Mouse (Mus musculus) heart, embryonic 12.5 days (tissue): ENCODE results near the gene Sfxn3. TPM values are rescaled to one million over a fixed set of nuclear protein-coding genes. Genes with fewer than 3 reads are reported as not detected.
A peak's percentile ranks its signal among the peaks of the same experiment; 100 is the strongest.

Experiments used
- ATAC-seq: fragments of 200-750 bp; cut with Nextera tagmentation; 2 replicates; pipeline ENCODE4 v1.8.0; 2017; ENCODE audit warnings: moderate TSS enrichment, moderate library complexity; ENCODE audit not compliant: insufficient number of reproducible peaks, low FRiP score
- H3K27ac ChIP-seq: fragments of 300-500 bp; sonication (generic); 2 replicates; pipeline ENCODE4 v1.5.1; 2016; ENCODE audit warnings: mild to moderate bottlenecking, moderate library complexity; ENCODE audit not compliant: poor library complexity, severe bottlenecking
- H3K27me3 ChIP-seq: fragments of 300-500 bp; sonication (generic); replicated peaks from 2 replicates; pipeline ENCODE4 v1.6.1; 2016; ENCODE audit warnings: mild to moderate bottlenecking, moderate library complexity
- H3K36me3 ChIP-seq: fragments of 300-500 bp; sonication (generic); 2 replicates; pipeline ENCODE4 v1.6.1; 2016; ENCODE audit warnings: mild to moderate bottlenecking, moderate library complexity
- H3K4me1 ChIP-seq: fragments of 300-500 bp; sonication (generic); replicated peaks from 2 replicates; pipeline ENCODE4 v1.6.1; 2016; ENCODE audit warnings: mild to moderate bottlenecking
- H3K4me2 ChIP-seq: fragments of 300-500 bp; sonication (generic); 2 replicates; pipeline ENCODE4 v1.6.1; 2016; ENCODE audit warnings: mild to moderate bottlenecking, moderate library complexity
- H3K4me3 ChIP-seq: fragments of 300-500 bp; sonication (generic); 2 replicates; pipeline ENCODE4 v1.5.1; 2016; ENCODE audit warnings: mild to moderate bottlenecking
- H3K9ac ChIP-seq: fragments of 300-500 bp; sonication (generic); 2 replicates; pipeline ENCODE4 v1.6.1; 2016; ENCODE audit warnings: mild to moderate bottlenecking, moderate library complexity
- H3K9me3 ChIP-seq: fragments of 300-500 bp; sonication (generic); replicated peaks from 2 replicates; pipeline ENCODE4 v1.6.1; 2016; ENCODE audit warnings: mild to moderate bottlenecking, moderate library complexity
- WGBS: fragments of 180-500 bp; shearing (Covaris S2); methylation state at CpG from one replicate; pipeline ENCODE4 v1.1.7; 2016; 5-methylcytosine and 5-hydroxymethylcytosine counted together
- polyA plus RNA-seq: library from polyadenylated mRNA; unstranded; fragments of >200 nt; fragmentation: Nextera tagmentation; extraction: Ambion mirVana; gene quantifications from 2 replicates; pipeline ENCODE4 v1.2.1, GENCODE M21; 2016

Gene Sfxn3
- polyA plus RNA-seq, 1 experiment from 2014 or later, result 20.4 TPM

DNA sequence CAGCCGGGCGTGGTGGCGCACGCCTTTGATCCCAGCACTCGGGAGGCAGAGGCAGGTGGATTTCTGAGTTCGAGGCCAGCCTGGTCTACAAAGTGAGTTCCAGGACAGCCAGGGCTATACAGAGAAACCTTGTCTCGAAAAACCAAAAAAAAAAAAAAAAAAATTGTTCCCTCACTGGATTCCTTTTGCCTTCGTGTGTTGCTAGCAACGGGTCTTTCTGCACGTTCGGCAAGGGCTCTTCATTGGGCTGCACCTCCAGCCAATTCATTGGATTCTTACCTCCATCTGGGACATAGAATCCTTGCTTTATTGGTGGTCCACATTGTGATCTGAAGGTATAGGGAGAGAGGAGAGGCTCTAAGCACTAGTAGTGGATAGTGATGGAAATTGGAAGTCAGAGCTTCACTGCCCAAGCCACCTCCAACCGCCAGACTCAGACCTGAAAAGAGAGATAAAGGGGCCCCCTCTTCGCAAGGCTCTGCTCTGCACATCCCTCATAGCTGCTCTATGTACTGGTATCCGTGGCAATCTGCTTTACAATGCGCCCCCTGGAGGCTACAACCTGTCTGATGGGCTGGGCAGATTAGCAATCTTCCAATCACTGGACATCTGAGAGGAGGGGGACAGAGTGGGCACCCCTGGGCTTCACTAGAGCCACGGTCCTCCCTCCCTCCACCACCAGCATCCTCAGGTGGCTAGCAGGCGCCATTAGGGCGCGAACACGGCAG, 16.4 kb downstream of the Sfxn3 start:
- Histone ChIP-seq H3K36me3 (no peaks in the 10 kb centered on the region), H3K4me2 (0 out of 2 replicates have a peak overlapping the region, but pooled peaks have one; percentile 3), H3K27me3 (peaks cover 52% of the 10 kb centered on the region), H3K4me1 (peaks cover 4% of the 10 kb centered on the region; the same call in 1 of the 2 replicates), H3K9ac (no peak overlapping the region), H3K9me3 (no peaks in the 10 kb centered on the region), H3K4me3 (no peak overlapping the region), H3K27ac (no peak overlapping the region)
- 0 out of 2 replicates have a peak, but pooled peaks have one; percentile 48 for ATAC-seq
- 43% methylated on average over 20 of the region's 20 CpGs for WGBS

GRCm38 (mm10) chr19:45065226-45065625, 17.9 kb downstream of the Sfxn3 start:
- peaks cover 60% of the 10 kb centered on the region for H3K27me3 ChIP-seq
- no peak overlapping the region for H3K27ac ChIP-seq
- H3K36me3 ChIP-seq, result no peaks in the 10 kb centered on the region
- H3K4me1 ChIP-seq, result no peaks in the 10 kb centered on the region
- H3K9me3 ChIP-seq, result no peaks in the 10 kb centered on the region
- no peak for ATAC-seq
- no peak overlapping the region for H3K9ac ChIP-seq
- 5% methylated on average over 21 of the region's 21 CpGs for WGBS
- peak overlapping the region; percentile 2; the same call in 1 of the 2 replicates for H3K4me3 ChIP-seq
- no peak overlapping the region for H3K4me2 ChIP-seq

DNA sequence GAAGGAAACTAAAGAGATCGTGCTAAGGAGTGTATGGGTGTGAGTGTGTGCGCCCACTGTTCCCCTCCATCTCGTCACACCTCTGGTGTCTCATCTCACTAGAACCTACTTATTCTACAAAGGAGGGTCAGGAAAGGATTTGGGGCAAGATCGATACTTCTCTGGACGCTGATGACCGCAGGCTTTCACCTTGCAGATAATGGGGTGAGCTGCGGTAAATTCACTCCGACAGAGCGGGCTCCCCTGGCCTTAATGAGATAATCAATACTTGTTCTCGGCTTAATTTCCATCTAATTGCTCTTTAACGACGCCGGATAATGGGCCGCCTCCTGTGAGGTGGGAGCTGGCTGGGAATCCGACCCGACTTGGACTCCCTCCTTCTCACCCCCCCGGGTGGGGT, 19.9 kb downstream of the Sfxn3 start:
- no peak for ATAC-seq
- Histone ChIP-seq H3K9me3 (no peaks in the 10 kb centered on the region), H3K36me3 (no peaks in the 10 kb centered on the region), H3K9ac (no peak overlapping the region), H3K27ac (no peak overlapping the region), H3K4me1 (no peaks in the 10 kb centered on the region), H3K4me2 (no peak overlapping the region), H3K4me3 (no peak overlapping the region), H3K27me3 (peaks cover 71% of the 10 kb centered on the region)
- 29% methylated on average over 17 of the region's 17 CpGs for WGBS

DNA sequence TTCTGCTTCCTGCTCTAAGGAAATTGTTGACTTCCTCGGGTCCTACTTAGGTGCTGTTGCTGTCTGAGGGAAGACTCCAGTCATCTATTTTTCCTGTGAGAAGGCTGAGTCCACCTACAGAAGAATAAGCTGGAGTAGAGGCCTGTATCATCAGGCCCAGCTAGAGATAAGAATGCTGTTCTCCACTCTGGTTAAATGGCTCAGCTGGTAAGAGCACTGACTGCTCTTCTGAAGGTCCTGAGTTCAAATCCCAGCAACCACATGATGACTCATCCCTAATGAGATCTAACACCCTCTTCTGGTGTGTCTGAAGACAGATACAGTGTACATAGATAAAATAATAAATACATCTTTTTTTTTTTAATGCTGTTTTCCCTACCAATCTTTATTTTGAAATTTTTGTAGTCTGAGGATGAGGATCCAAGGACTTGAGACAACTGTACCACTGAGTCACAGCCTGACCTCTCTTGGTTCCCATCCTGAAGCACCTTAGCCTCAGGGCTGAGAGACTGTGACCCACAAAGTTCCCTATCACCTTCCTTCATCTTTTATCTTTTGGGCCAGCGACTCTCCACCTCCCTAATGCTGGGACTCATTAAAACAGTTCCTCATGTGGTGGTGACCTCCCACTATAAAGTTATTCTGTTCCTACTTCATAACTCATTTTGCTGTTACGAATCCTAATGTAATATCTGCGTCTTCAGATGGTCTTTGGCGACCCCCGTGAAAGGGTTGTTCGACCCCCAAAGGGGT, 20.6 kb downstream of the Sfxn3 start:
- Histone ChIP-seq H3K4me1 (no peaks in the 10 kb centered on the region), H3K4me2 (no peak overlapping the region), H3K36me3 (no peaks in the 10 kb centered on the region), H3K27me3 (peaks cover 71% of the 10 kb centered on the region), H3K9ac (no peak overlapping the region), H3K9me3 (no peaks in the 10 kb centered on the region), H3K4me3 (no peak overlapping the region), H3K27ac (no peak overlapping the region)
- 78% methylated on average over 7 of the region's 7 CpGs for WGBS
- ATAC-seq, result no peak

DNA sequence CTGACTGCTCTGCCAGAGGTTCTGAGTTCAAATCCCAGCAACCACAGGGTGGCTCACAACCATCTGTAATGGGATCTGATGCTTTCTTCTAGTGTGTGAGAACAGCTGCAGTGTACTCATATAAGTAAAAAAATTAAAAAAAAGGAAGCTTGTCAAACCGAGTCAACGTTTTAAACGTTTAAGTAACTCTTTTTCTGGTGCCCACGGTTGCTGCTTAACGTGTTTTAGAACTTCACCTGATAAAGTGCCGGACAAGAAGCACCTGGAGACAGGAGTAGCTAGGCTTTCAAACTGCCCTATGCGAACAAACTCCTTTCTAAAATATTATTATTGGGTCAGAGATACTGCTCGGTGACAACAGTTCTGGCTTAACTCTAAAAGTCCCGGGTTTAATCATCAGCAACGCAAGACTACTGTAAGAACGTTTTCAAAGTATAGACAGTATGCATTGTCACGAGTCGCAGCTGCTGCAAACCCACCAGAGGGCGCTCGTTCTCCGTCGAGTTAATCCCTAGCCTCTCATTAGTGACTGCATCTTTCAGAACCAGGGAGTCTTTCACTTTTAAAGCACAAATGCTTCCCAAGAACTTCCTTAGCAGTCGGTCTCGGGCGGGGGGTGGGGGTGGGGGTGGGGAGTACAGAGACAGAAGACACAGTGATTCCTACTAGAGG, 26.7 kb downstream of the Sfxn3 start:
- no peaks in the 10 kb centered on the region for H3K9me3 ChIP-seq
- H3K4me2 ChIP-seq, result peak overlapping the region; percentile 98
- H3K27ac ChIP-seq, result peak overlapping the region; percentile 85
- no peaks in the 10 kb centered on the region for H3K36me3 ChIP-seq
- peaks cover 50% of the 10 kb centered on the region for H3K27me3 ChIP-seq
- peak overlapping the region; percentile 85 for H3K9ac ChIP-seq
- ATAC-seq, result no peak
- peak overlapping the region; percentile 59 for H3K4me3 ChIP-seq
- WGBS, result 8% methylated on average over 20 of the region's 20 CpGs
- H3K4me1 ChIP-seq, result peaks cover 41% of the 10 kb centered on the region

- peaks cover 51% of the 10 kb centered on the region for H3K27me3 ChIP-seq
- H3K9ac ChIP-seq, result peak within 1 kb of the TSS; percentile 85
- peak within 1 kb of the TSS; percentile 85 for H3K27ac ChIP-seq
- under 1% methylated on average over 45 of the region's 45 CpGs for WGBS
- ATAC-seq, result peak; percentile 90
- no peaks in the 10 kb centered on the region for H3K9me3 ChIP-seq
- H3K4me1 ChIP-seq, result peaks cover 49% of the 10 kb centered on the region
- no peaks in the 10 kb centered on the region for H3K36me3 ChIP-seq
- H3K4me3 ChIP-seq, result peak within 1 kb of the TSS; percentile 59
- H3K4me2 ChIP-seq, result peak within 1 kb of the TSS; percentile 98
Observed at GRCm38 (mm10) chr19:45074580-45075322, 27.4 kb downstream of the Sfxn3 start, which contains the start of gene Kazald1. Gene Kazald1, plus strand, starts transcription at chr19:45075241.

GRCm38 (mm10) chr19:45075323-45076035, 28.2 kb downstream of the Sfxn3 start:
- WGBS, result under 1% methylated on average over 32 of the region's 32 CpGs
- no peaks in the 10 kb centered on the region for H3K36me3 ChIP-seq

DNA sequence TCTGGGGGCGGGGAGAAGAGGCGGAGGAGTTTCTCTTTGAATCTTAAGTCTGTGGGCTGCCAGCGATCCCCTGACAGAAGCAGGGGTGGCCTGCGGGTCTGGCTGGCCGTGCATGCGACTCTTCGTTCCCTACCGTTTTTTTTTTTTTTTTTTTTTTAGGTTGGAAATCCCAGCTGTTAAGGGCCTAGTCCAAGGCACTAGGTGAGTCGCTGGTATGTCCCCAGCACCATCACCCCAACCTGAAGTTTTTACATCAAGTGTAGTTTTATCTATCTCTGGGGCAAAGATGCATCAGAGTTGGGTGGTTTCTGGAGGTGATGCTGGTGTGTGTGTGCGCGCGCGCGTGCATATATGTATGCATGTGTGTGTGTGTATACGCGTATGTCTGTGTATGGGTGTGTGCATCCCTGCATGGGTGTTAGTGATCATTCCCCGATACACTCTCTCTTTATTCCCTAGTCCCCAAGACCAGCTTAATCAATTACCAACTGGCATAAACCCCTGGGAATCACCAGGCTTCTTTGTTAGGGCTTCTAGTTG, 28.8 kb downstream of the Sfxn3 start:
- ATAC-seq, result no peak
- H3K4me1 ChIP-seq, result peaks cover 62% of the 10 kb centered on the region

More at GRCm38 (mm10) chr19:45075323-45076035, 28.2 kb downstream of the Sfxn3 start:
- ATAC-seq, result peak; percentile 16
- H3K27me3 ChIP-seq, result peaks cover 56% of the 10 kb centered on the region
- peaks cover 56% of the 10 kb centered on the region for H3K4me1 ChIP-seq
- H3K4me2 ChIP-seq, result peak overlapping the region; percentile 98
- H3K9ac ChIP-seq, result peak overlapping the region; percentile 85
- no peaks in the 10 kb centered on the region for H3K9me3 ChIP-seq
- peak overlapping the region; percentile 85 for H3K27ac ChIP-seq
- H3K4me3 ChIP-seq, result peak overlapping the region; percentile 59

GRCm38 (mm10) chr19:45076586-45077510, 29.5 kb downstream of the Sfxn3 start:
- ATAC-seq, result no peak

More for the DNA sequence above, 28.8 kb downstream of the Sfxn3 start:
- peaks cover 60% of the 10 kb centered on the region for H3K27me3 ChIP-seq
- H3K9me3 ChIP-seq, result no peaks in the 10 kb centered on the region
- H3K4me2 ChIP-seq, result peak overlapping the region; percentile 98
- H3K36me3 ChIP-seq, result no peaks in the 10 kb centered on the region
- peak overlapping the region; percentile 59 for H3K4me3 ChIP-seq
- peak overlapping the region; percentile 85; the same call in 1 of the 2 replicates for H3K9ac ChIP-seq
- 8% methylated on average over 17 of the region's 17 CpGs for WGBS
- H3K27ac ChIP-seq, result no peak overlapping the region

More at GRCm38 (mm10) chr19:45076586-45077510, 29.5 kb downstream of the Sfxn3 start:
- Histone ChIP-seq H3K27me3 (peaks cover 61% of the 10 kb centered on the region), H3K4me3 (peak overlapping the region; percentile 59), H3K27ac (no peak overlapping the region), H3K4me2 (peak overlapping the region; percentile 98), H3K9me3 (no peaks in the 10 kb centered on the region), H3K9ac (peak overlapping the region; percentile 58), H3K4me1 (peaks cover 63% of the 10 kb centered on the region), H3K36me3 (no peaks in the 10 kb centered on the region)
- under 1% methylated on average over 62 of the region's 62 CpGs for WGBS
